Mouse (Mus musculus) intestine, embryonic 15.5 days (tissue): ENCODE data around the gene Gpank1. TPM values are rescaled to one million over a fixed set of nuclear protein-coding genes. Genes with fewer than 3 reads are reported as not detected.

Source experiments
- ATAC-seq: fragments of 200-750 bp; cut with Nextera tagmentation; 2 replicates; pipeline ENCODE4 v1.8.0; 2017; ENCODE audit warnings: moderate TSS enrichment, moderate library complexity
- H3K27ac ChIP-seq: fragments of 300-500 bp; sonication (generic); 2 replicates; pipeline ENCODE4 v1.5.1; 2015; ENCODE audit warnings: mild to moderate bottlenecking, inconsistent platforms
- H3K27me3 ChIP-seq: fragments of 300-500 bp; sonication (generic); replicated peaks from 2 replicates; pipeline ENCODE4 v1.6.1; 2015; ENCODE audit warnings: inconsistent platforms
- H3K36me3 ChIP-seq: fragments of 300-500 bp; sonication (generic); 2 replicates; pipeline ENCODE4 v1.6.1; 2015; ENCODE audit warnings: inconsistent platforms
- H3K4me1 ChIP-seq: fragments of 300-500 bp; sonication (generic); replicated peaks from 2 replicates; pipeline ENCODE4 v1.6.1; 2015; ENCODE audit warnings: inconsistent platforms
- H3K4me2 ChIP-seq: fragments of 300-500 bp; sonication (generic); replicated peaks from 2 replicates; pipeline ENCODE4 v1.6.1; 2015; ENCODE audit warnings: mild to moderate bottlenecking, inconsistent platforms
- H3K4me3 ChIP-seq: fragments of 300-500 bp; sonication (generic); replicated peaks from 2 replicates; pipeline ENCODE4 v1.5.1; 2015; ENCODE audit warnings: inconsistent platforms
- H3K9ac ChIP-seq: fragments of 300-500 bp; sonication (generic); 2 replicates; pipeline ENCODE4 v1.6.1; 2015; ENCODE audit warnings: inconsistent platforms
- H3K9me3 ChIP-seq: fragments of 300-500 bp; sonication (generic); 2 replicates; pipeline ENCODE4 v1.6.1; 2016; ENCODE audit warnings: inconsistent platforms
- WGBS: fragments of 180-500 bp; shearing (Covaris S2); methylation state at CpG from one replicate; pipeline ENCODE4 v1.1.7; 2015; 5-methylcytosine and 5-hydroxymethylcytosine counted together
- polyA plus RNA-seq: library from polyadenylated mRNA; unstranded; fragments of >200 nt; fragmentation: Nextera tagmentation; extraction: Ambion mirVana; gene quantifications from 2 replicates; pipeline ENCODE4 v1.2.1, GENCODE M21; 2015

Gpank1 gene
- polyA plus RNA-seq, 1 experiment from 2014 or later: 17.7 TPM

DNA sequence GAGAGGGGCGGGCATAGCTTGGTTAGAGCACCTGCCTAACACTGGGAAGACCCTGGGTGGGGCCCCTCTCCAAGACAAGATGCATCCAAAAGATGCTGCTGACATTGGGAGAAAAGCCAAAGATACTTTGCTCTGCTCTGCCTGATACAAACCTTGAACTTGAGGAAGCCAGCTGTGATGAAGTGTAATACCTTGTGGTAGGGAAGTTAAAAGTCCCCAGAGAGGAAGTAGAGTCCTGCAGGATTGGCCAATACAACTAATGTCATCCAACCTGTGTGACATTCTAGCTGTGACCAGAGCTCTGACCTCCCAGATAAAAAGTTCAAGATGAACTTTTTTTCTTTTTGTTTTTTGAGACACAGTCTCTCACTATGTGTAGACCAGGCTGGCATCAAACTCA, 3.8 kb downstream of the Gpank1 start:
- ATAC-seq: no peak
- 85% methylated on average over 1 of the region's 1 CpGs for WGBS
- peaks cover 30% of the 10 kb centered on the region for H3K4me1 ChIP-seq
- H3K9ac ChIP-seq: 0 out of 2 replicates have a peak overlapping the region, but pooled peaks have one; percentile 57
- H3K27me3 ChIP-seq: no peaks in the 10 kb centered on the region
- H3K36me3 ChIP-seq: 0 out of 2 replicates have a peak, but pooled peaks cover 3% of the 10 kb centered on the region
- no peak overlapping the region for H3K4me3 ChIP-seq
- peak overlapping the region; percentile 79 for H3K4me2 ChIP-seq
- peak overlapping the region; percentile 78 for H3K27ac ChIP-seq
- H3K9me3 ChIP-seq: no peaks in the 10 kb centered on the region

DNA sequence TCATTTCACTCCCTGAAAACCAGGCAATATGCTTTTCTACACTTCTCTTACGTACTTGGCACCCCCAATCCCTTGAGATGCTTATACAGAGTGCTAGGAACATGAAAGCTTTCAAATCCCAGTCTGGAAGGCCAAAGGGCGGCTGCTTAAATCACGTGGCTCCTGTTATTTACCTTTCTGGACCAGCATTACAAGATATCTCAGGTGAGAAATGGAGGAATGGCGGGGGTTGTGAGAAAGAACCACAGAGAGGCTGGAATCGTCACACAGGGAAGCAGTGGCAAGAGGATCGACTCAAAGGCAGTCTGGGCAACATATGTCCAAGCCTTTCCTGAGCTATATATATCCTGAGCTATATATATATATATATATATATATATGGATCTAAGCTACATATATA, 4.3 kb downstream of the Gpank1 start:
- Histone ChIP-seq H3K27me3 (no peaks in the 10 kb centered on the region), H3K4me3 (peak overlapping the region; percentile 56), H3K9me3 (no peaks in the 10 kb centered on the region), H3K4me2 (peak overlapping the region; percentile 79), H3K27ac (peak overlapping the region; percentile 78), H3K36me3 (0 out of 2 replicates have a peak, but pooled peaks cover 3% of the 10 kb centered on the region), H3K9ac (peak overlapping the region; percentile 57), H3K4me1 (peaks cover 27% of the 10 kb centered on the region)
- 23% methylated on average over 6 of the region's 6 CpGs for WGBS
- no peak for ATAC-seq

DNA sequence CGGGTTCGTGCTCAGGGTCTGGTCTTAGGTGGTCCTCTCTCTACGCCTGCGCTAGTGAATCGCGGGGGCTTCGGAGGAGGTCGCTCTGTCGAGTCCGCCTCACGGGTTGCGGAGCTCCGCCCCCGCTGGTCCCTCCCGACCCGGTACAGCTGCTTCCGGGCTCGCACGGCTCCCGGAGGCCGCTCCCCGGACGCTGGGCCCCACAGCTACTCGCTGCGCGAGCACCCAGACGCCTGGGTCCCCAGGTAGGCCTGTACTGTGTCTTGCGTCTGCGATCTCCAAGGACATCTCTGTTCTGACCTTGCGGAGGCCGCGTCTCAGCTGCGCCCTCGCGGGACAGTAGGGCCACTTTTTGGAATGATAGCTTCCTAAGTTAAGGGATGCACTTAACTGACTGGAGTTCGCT, 5.0 kb downstream of the Gpank1 start, which contains the start of gene D17H6S53E:
TSS of gene D17H6S53E (plus strand) at position 168 of the 406 bp plus-strand sequence.
- H3K4me3 ChIP-seq: peak within 1 kb of the TSS; percentile 56
- 0 out of 2 replicates have a peak, but pooled peaks cover 3% of the 10 kb centered on the region for H3K36me3 ChIP-seq
- ATAC-seq: peak; percentile 73
- H3K27me3 ChIP-seq: no peaks in the 10 kb centered on the region
- peak within 1 kb of the TSS; percentile 57 for H3K9ac ChIP-seq
- no peaks in the 10 kb centered on the region for H3K9me3 ChIP-seq
- H3K27ac ChIP-seq: peak within 1 kb of the TSS; percentile 78
- WGBS: under 1% methylated on average over 36 of the region's 36 CpGs
- peaks cover 27% of the 10 kb centered on the region for H3K4me1 ChIP-seq
- peak within 1 kb of the TSS; percentile 79 for H3K4me2 ChIP-seq

DNA sequence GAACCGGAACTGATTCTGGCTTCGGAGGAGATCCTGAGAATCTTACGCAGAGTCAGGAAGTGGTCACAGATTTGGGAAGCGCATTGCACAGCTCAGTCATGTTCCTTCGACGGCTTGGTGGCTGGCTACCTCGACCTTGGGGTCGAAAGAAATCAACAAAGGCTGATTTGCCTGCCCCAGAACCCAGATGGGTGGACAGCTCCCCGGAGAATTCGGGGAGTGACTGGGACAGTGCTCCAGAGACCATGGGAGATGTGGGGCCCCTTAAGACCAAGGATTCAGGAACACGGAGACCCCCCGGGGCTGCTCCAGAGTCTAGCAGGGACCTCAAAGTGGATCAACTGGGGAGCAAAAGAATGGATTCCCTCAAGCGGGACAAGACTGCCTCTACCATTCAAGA, 5.8 kb downstream of the Gpank1 start:
- ATAC-seq: no peak
- WGBS: 59% methylated on average over 13 of the region's 13 CpGs
- Histone ChIP-seq H3K36me3 (0 out of 2 replicates have a peak, but pooled peaks cover 3% of the 10 kb centered on the region), H3K9me3 (no peaks in the 10 kb centered on the region), H3K4me1 (peaks cover 27% of the 10 kb centered on the region), H3K4me2 (peak overlapping the region; percentile 79), H3K9ac (peak overlapping the region; percentile 57), H3K27ac (0 out of 2 replicates have a peak overlapping the region, but pooled peaks have one; percentile 78), H3K27me3 (no peaks in the 10 kb centered on the region), H3K4me3 (peak overlapping the region; percentile 56)

GRCm38 (mm10) chr17:35128996-35129395, 7.7 kb downstream of the Gpank1 start:
- no peak overlapping the region for H3K4me3 ChIP-seq
- no peak overlapping the region for H3K9ac ChIP-seq
- no peaks in the 10 kb centered on the region for H3K9me3 ChIP-seq
- H3K27ac ChIP-seq: no peak overlapping the region
- H3K4me1 ChIP-seq: peaks cover 24% of the 10 kb centered on the region
- 72% methylated on average over 11 of the region's 11 CpGs for WGBS
- no peaks in the 10 kb centered on the region for H3K27me3 ChIP-seq
- H3K4me2 ChIP-seq: no peak overlapping the region
- ATAC-seq: no peak
- H3K36me3 ChIP-seq: 0 out of 2 replicates have a peak, but pooled peaks cover 3% of the 10 kb centered on the region

DNA sequence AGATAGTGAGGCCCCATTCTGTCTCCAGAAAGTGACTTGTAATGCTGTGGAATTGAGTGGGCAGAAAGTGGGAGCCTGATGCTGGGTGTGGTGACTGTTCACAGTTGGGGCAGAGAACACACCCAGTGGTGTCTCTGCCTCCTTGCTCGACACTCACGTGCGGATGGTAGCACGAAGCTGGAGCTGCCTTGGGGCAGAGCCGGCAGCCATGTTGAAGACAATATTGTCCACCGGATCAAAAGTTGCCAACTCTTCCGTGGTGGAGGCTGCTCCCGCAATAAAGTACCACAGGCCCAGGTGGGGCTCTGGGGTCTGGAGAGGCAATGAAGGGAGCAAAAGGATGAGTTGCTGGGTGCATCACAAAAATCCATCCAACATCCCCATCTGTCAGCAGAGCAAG, 9.8 kb downstream of the Gpank1 start:
- Histone ChIP-seq H3K4me3 (no peak overlapping the region), H3K4me2 (no peak overlapping the region), H3K27me3 (no peaks in the 10 kb centered on the region), H3K9me3 (no peaks in the 10 kb centered on the region), H3K9ac (no peak overlapping the region), H3K4me1 (peaks cover 14% of the 10 kb centered on the region), H3K36me3 (0 out of 2 replicates have a peak, but pooled peaks cover 3% of the 10 kb centered on the region), H3K27ac (no peak overlapping the region)
- ATAC-seq: no peak
- WGBS: 85% methylated on average over 8 of the region's 8 CpGs

- H3K36me3 ChIP-seq: 0 out of 2 replicates have a peak, but pooled peaks cover 3% of the 10 kb centered on the region
- H3K9me3 ChIP-seq: no peaks in the 10 kb centered on the region
- peaks cover 18% of the 10 kb centered on the region for H3K4me1 ChIP-seq
- 69% methylated on average over 15 of the region's 15 CpGs for WGBS
- H3K4me2 ChIP-seq: no peak within 1 kb of the TSS
- no peak within 1 kb of the TSS for H3K27ac ChIP-seq
- no peaks in the 10 kb centered on the region for H3K27me3 ChIP-seq
- ATAC-seq: no peak
- H3K4me3 ChIP-seq: no peak within 1 kb of the TSS
- no peak within 1 kb of the TSS for H3K9ac ChIP-seq
These were observed 10.4 kb downstream of the Gpank1 start, which contains the start of gene Apom for GRCm38 (mm10) chr17:35131500-35132173. Apom (minus strand) TSS chr17:35132050.

DNA sequence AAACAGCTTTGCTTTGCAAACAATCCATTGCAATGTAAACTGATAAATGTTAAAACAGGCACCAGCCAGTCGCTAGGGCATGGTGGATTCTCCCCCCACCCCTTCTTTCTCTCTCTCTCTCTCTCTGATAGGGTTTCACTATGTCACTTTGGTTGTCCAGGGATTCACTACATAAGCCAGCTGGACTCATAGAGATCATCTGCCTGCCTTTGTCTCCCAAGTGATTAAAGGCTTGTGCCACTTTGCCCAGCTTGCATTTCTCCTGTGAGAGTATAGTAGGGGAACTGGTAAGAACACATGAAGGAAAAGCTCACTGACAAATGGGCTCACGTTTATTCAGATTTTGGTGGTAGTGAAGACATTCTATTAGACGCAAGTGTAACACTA, 10.9 kb downstream of the Gpank1 start:
- Histone ChIP-seq H3K9ac (no peak overlapping the region), H3K27ac (no peak overlapping the region), H3K36me3 (0 out of 2 replicates have a peak, but pooled peaks cover 3% of the 10 kb centered on the region), H3K4me3 (no peak overlapping the region), H3K4me2 (no peak overlapping the region), H3K9me3 (no peaks in the 10 kb centered on the region), H3K27me3 (no peaks in the 10 kb centered on the region), H3K4me1 (peaks cover 14% of the 10 kb centered on the region)
- ATAC-seq: no peak
- 64% methylated on average over 3 of the region's 3 CpGs for WGBS

- H3K4me1 ChIP-seq: peaks cover 10% of the 10 kb centered on the region
- no peak overlapping the region for H3K9ac ChIP-seq
- no peak overlapping the region for H3K4me3 ChIP-seq
- 95% methylated on average over 7 of the region's 7 CpGs for WGBS
- no peak overlapping the region for H3K27ac ChIP-seq
- H3K27me3 ChIP-seq: no peaks in the 10 kb centered on the region
- no peaks in the 10 kb centered on the region for H3K9me3 ChIP-seq
- no peak overlapping the region for H3K4me2 ChIP-seq
- H3K36me3 ChIP-seq: peaks cover 4% of the 10 kb centered on the region
- ATAC-seq: no peak
These were observed 12.3 kb downstream of the Gpank1 start for GRCm38 (mm10) chr17:35133517-35133916.

DNA sequence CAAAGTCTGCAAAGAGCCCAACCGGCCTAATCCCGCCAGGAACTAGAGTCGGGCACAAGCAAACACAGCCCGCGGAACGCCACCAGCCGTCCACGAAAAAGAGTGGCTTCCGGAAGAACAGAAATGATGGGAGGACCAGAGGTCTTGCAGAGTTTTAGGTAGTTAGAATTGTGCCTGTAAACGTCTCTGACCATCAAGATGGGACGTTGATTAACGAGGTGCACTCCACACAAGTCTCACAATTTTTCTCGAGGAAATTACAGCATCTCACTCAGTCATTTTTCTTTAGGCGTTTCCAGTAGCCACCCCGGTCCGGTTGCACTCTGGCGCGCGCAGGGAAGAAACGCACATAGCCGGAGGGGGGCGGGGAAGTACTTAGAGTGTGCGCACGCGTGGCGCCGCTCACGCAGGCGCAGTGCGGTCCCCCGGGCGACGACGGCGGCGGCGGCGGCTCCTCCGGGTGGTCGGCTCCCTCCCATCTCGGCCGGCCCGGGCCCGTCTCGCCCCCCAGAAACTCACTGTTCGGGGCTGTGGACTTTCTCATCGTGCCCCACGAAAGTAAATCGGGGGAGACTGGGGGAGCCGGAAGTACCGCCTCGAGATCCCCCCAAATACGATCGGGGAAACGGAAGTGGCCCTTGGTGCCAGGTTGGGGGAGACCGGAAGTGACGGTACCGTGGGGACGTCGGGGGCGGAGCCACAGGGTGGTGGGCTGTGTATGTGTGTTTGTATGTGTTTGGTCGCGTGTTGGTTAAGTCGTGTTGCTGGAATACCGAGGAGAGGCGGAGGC, 13.7 kb downstream of the Gpank1 start, which contains the start of gene Bag6:
TSS of gene Bag6 (plus strand) at position 378 of the 790 bp plus-strand sequence.
- WGBS: under 1% methylated on average over 66 of the region's 66 CpGs
- Histone ChIP-seq H3K4me2 (peak within 1 kb of the TSS; percentile 69), H3K4me3 (peak within 1 kb of the TSS; percentile 68), H3K4me1 (peaks cover 10% of the 10 kb centered on the region), H3K27ac (peak within 1 kb of the TSS; percentile 95), H3K27me3 (no peaks in the 10 kb centered on the region), H3K36me3 (peaks cover 18% of the 10 kb centered on the region), H3K9ac (peak within 1 kb of the TSS; percentile 76), H3K9me3 (no peaks in the 10 kb centered on the region)
- peak; percentile 95 for ATAC-seq

- H3K27ac ChIP-seq: peak overlapping the region; percentile 95
- no peaks in the 10 kb centered on the region for H3K27me3 ChIP-seq
- peak overlapping the region; percentile 76 for H3K9ac ChIP-seq
- H3K9me3 ChIP-seq: no peaks in the 10 kb centered on the region
- peak; percentile 67 for ATAC-seq
- WGBS: under 1% methylated on average over 43 of the region's 43 CpGs
- peak overlapping the region; percentile 68 for H3K4me3 ChIP-seq
- peaks cover 26% of the 10 kb centered on the region for H3K36me3 ChIP-seq
- H3K4me2 ChIP-seq: peak overlapping the region; percentile 69
- H3K4me1 ChIP-seq: peaks cover 10% of the 10 kb centered on the region
These were observed 14.5 kb downstream of the Gpank1 start for GRCm38 (mm10) chr17:35135591-35136320.
